Mouse (Mus musculus) hindbrain, embryonic 15.5 days (tissue): ENCODE results near the gene Fam107b. TPM values are rescaled to one million over a fixed set of nuclear protein-coding genes. Genes with fewer than 3 reads are reported as not detected.
"Not testable (repeated sequence)": the region's sequence is repeated elsewhere in the genome, so short reads cannot be mapped to it uniquely, and the experiment has no call there.

Experiments used
- ATAC-seq: fragments of 200-750 bp; cut with Nextera tagmentation; 2 replicates; pipeline ENCODE4 v1.8.0; 2017; ENCODE audit warnings: low read depth, moderate number of reproducible peaks, moderate TSS enrichment; ENCODE audit not compliant: low FRiP score
- H3K27ac ChIP-seq: fragments of 300-500 bp; sonication (generic); replicated peaks from 2 replicates; pipeline ENCODE4 v1.5.1; 2015; ENCODE audit warnings: mild to moderate bottlenecking, inconsistent platforms
- H3K27me3 ChIP-seq: fragments of 300-500 bp; sonication (generic); 2 replicates; pipeline ENCODE4 v1.6.1; 2015; ENCODE audit warnings: control low read depth, inconsistent platforms
- H3K36me3 ChIP-seq: fragments of 300-500 bp; sonication (generic); 2 replicates; pipeline ENCODE4 v1.6.1; 2015; ENCODE audit warnings: control low read depth, inconsistent platforms
- H3K4me1 ChIP-seq: fragments of 300-500 bp; sonication (generic); replicated peaks from 2 replicates; pipeline ENCODE4 v1.6.1; 2015; ENCODE audit warnings: control low read depth, inconsistent platforms
- H3K4me2 ChIP-seq: fragments of 300-500 bp; sonication (generic); 2 replicates; pipeline ENCODE4 v1.6.1; 2015; ENCODE audit warnings: moderate library complexity, mild to moderate bottlenecking, inconsistent platforms
- H3K4me3 ChIP-seq: fragments of 300-500 bp; sonication (generic); 2 replicates; pipeline ENCODE4 v1.5.1; 2015; ENCODE audit warnings: mild to moderate bottlenecking, inconsistent platforms
- H3K9ac ChIP-seq: fragments of 300-500 bp; sonication (generic); 2 replicates; pipeline ENCODE4 v1.6.1; 2015; ENCODE audit warnings: inconsistent platforms
- H3K9me3 ChIP-seq: fragments of 300-500 bp; sonication (generic); 2 replicates; pipeline ENCODE4 v1.6.1; 2016; ENCODE audit warnings: control low read depth, inconsistent platforms
- WGBS: fragments of 180-500 bp; shearing (Covaris S2); methylation state at CpG from one replicate; pipeline ENCODE4 v1.1.7; 2015; 5-methylcytosine and 5-hydroxymethylcytosine counted together
- polyA plus RNA-seq: library from polyadenylated mRNA; unstranded; fragments of >200 nt; fragmentation: Nextera tagmentation; extraction: Ambion mirVana; gene quantifications from 2 replicates; pipeline ENCODE4 v1.2.1, GENCODE M21; 2015

Fam107b gene
- polyA plus RNA-seq, 1 experiment from 2014 or later = 30.9 TPM

DNA sequence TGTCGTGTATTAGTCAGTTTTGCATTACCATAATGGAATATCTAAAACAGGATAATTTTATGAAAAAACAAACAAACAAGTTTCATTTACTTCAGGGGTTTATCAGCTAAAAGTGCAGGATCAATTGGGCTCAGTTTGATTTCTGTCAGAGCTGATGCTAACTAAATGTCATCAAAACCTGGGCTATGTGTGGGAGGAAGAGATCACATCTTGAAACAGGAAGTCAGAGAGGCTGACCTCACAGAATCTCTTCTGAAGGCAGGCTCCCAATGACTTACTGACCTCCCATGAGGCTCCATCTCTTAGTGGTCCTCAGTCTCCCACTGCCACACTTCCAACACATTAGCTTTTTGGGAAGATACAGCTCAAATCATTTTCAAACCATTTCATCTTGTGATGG lies 136.9 kb downstream of the Fam107b start:
- no peaks in the 10 kb centered on the region for H3K27me3 ChIP-seq

DNA sequence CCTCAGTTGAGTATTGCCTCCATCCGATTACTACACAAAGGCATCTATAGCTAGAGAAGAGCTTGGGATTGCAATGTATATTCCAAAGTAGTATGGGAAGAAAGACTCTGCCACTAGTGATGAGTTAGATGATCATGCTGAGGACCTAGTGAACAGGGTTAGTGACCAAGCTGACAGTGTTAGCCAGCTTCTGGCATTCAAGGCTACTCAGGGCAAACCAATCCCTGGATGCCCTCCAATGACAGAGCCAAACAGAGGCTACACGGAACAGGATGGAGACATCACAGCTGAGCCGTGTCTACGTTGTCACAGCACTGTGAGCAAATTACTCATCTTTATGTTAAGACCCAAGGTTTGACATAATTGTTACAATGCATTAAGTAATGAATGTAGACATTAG lies 138.3 kb downstream of the Fam107b start:
- Histone ChIP-seq H3K4me2 (no peak overlapping the region), H3K27ac (no peak overlapping the region), H3K27me3 (no peaks in the 10 kb centered on the region), H3K9me3 (no peaks in the 10 kb centered on the region), H3K4me3 (no peak overlapping the region), H3K4me1 (peaks cover 4% of the 10 kb centered on the region; the same call in 1 of the 2 replicates), H3K36me3 (no peaks in the 10 kb centered on the region), H3K9ac (no peak overlapping the region)
- no peak for ATAC-seq
- 92% methylated on average over 4 of the region's 4 CpGs for WGBS

More for the DNA sequence above, 136.9 kb downstream of the Fam107b start:
- ATAC-seq = no peak
- WGBS = 93% methylated on average over 1 of the region's 1 CpGs
- H3K27ac ChIP-seq = no peak overlapping the region
- H3K36me3 ChIP-seq = no peaks in the 10 kb centered on the region
- no peak overlapping the region for H3K9ac ChIP-seq
- no peaks in the 10 kb centered on the region for H3K9me3 ChIP-seq
- no peak overlapping the region for H3K4me3 ChIP-seq
- no peaks in the 10 kb centered on the region for H3K4me1 ChIP-seq
- H3K4me2 ChIP-seq = no peak overlapping the region

DNA sequence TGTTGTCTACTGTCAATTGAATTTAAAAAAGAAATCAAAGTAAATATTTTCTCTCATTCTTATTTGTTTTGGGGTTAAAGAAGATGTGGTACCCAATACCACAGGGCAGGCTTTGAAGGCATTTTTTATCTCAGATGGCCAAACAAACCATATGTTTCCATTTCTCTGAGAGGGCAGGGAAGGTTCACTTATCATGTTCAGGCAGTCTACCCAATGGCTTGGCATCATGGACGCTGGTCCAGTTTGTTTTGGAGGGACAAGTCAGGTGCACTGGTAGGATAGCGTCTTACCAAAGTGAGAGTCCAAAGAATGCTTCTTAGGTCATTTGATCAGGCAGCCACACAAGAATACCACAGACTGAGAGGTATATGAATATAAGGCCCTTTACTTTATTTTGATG lies 139.6 kb downstream of the Fam107b start:
- Histone ChIP-seq H3K4me1 (peaks cover 13% of the 10 kb centered on the region), H3K27ac (no peak overlapping the region), H3K4me3 (no peak overlapping the region), H3K9ac (no peak overlapping the region), H3K4me2 (no peak overlapping the region), H3K27me3 (no peaks in the 10 kb centered on the region), H3K36me3 (no peaks in the 10 kb centered on the region), H3K9me3 (no peaks in the 10 kb centered on the region)
- no peak for ATAC-seq
- 93% methylated on average over 2 of the region's 2 CpGs for WGBS

DNA sequence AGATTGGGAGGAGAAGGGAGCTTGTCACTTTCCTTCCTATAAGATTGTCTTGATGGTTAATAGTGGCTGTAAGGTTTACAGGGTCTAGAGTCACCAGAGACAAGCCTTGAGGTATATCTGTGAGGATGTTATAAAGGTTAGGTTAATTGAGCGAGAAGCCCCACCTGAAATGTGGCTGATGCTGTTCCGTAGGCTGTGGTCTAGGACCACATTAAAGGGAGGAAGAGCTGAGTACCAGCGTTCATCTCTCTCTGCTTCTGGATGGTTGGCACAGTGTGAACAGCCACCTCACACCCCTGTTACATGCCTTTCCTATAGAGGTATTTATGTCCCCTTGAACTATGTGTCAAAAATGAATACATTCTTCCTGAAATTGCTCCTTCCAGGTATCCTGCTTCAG lies 140.2 kb downstream of the Fam107b start:
- WGBS = 94% methylated on average over 3 of the region's 3 CpGs
- H3K27ac ChIP-seq = no peak overlapping the region
- no peaks in the 10 kb centered on the region for H3K36me3 ChIP-seq

DNA sequence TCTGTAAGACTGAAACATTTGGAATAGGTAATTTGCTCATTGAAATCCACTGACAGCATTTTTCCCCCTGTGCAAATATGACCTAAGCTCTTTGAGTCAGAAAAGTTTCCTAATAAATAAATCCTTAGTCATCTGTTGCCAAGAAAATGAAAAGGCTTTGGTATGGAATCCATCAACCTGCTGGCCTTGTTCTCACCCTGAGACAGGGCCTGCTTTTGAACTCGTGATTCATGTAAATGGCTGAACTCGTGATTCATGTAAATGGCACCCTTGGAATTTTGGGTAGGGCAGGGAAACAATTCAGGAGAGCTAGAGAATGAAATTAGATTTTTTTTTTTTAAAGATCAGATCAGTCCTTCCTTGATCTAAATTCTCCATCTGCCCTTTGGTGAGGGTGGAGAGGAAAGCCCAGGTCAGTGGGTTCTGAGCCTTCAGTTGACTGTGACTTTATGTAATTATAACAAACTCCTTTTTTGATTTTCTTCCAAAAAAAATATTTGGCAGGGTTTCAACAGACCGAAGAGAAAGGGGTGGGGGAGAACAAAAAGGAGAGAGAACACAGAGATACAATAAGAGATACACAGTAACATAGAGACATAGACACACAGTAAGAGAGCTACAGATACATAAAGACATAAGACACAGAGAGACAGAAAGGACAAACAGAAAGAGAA lies 142.2 kb downstream of the Fam107b start:
- H3K4me3 ChIP-seq = peak overlapping the region; percentile 92; the same call in 1 of the 2 replicates
- ATAC-seq = 0 out of 2 replicates have a peak, but pooled peaks have one; percentile 4

More for the DNA sequence above, 140.2 kb downstream of the Fam107b start:
- H3K4me3 ChIP-seq = no peak overlapping the region
- no peak for ATAC-seq
- no peak overlapping the region for H3K9ac ChIP-seq
- no peaks in the 10 kb centered on the region for H3K27me3 ChIP-seq
- no peak overlapping the region for H3K4me2 ChIP-seq
- peaks cover 18% of the 10 kb centered on the region for H3K4me1 ChIP-seq
- H3K9me3 ChIP-seq = no peaks in the 10 kb centered on the region

DNA sequence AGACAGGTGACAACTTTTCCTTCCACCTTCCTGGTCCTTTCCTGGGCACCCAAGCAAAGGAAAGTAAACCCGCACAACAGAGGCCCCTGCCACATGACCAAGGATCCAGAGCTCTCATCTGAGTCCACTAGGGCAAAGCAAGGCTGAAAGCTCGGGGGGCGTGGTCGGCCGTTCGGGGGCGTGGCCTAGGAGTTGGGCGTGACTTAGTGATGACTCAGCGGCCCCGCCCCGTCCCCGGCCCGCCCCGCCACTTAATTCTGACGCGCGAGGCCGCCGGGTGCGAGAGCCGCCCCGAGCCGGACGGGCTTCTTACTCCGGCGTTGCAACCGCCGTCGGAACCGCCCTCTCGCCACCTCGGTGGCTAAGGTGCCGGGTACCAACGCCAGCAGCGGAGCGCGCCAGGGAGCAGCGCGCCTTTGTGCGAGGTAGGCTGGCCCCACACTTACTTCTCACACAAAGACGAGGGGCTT lies 143.0 kb downstream of the Fam107b start:
- H3K4me3 ChIP-seq = peak overlapping the region; percentile 92
- WGBS = under 1% methylated on average over 41 of the region's 41 CpGs

More for the DNA sequence above, 142.2 kb downstream of the Fam107b start:
- Histone ChIP-seq H3K9me3 (no peaks in the 10 kb centered on the region), H3K9ac (no peak overlapping the region), H3K4me2 (peak overlapping the region; percentile 87), H3K27ac (0 out of 2 replicates have a peak overlapping the region, but pooled peaks have one; percentile 77), H3K36me3 (no peaks in the 10 kb centered on the region), H3K4me1 (peaks cover 37% of the 10 kb centered on the region), H3K27me3 (no peaks in the 10 kb centered on the region)
- 63% methylated on average over 3 of the region's 3 CpGs for WGBS

DNA sequence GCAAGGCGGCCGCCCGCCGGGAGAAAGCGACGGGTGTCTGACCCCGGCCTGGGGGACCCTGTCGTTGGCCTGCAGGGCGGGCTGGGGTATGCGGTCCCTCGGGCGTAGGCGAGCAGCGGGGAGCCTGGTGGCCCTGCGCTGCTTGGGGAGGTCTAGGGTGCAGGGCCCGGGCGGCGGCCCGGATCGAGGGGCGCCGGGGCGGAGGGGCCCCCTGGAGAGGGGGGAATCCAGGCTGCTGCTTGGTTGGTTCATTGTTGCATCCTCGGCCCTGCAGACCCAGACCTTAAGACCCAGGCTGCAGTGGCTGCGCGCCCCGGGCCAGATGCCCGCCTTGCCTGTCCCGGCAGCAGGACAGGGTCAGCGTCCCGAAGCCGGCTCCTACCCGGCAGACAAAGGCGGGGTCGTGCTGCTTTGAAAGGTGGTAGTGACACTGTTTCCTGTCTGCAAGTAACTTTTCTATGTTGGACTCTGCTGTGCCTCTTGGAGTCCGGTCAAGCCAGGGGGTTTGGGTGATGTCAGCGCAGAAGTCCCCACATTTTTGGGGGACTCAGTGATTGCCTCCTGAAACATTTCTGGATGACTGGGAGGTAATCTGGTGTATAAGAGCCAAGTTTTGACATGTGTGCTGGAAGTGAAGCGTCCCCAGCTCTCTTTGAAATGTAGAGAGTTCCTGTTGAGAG lies 143.5 kb downstream of the Fam107b start:
- Histone ChIP-seq H3K27ac (peak overlapping the region; percentile 77), H3K9me3 (no peaks in the 10 kb centered on the region), H3K4me3 (peak overlapping the region; percentile 92), H3K27me3 (no peaks in the 10 kb centered on the region), H3K9ac (peak overlapping the region; percentile 89), H3K4me1 (peaks cover 38% of the 10 kb centered on the region), H3K36me3 (no peaks in the 10 kb centered on the region), H3K4me2 (peak overlapping the region; percentile 87)
- under 1% methylated on average over 37 of the region's 38 CpGs for WGBS
- no peak; the same call in 1 of the 2 replicates for ATAC-seq

More for the DNA sequence above, 143.0 kb downstream of the Fam107b start:
- Histone ChIP-seq H3K27ac (peak overlapping the region; percentile 77), H3K36me3 (no peaks in the 10 kb centered on the region), H3K4me1 (peaks cover 38% of the 10 kb centered on the region), H3K4me2 (peak overlapping the region; percentile 87), H3K9ac (peak overlapping the region; percentile 89), H3K9me3 (no peaks in the 10 kb centered on the region), H3K27me3 (no peaks in the 10 kb centered on the region)
- peak; percentile 92 for ATAC-seq

DNA sequence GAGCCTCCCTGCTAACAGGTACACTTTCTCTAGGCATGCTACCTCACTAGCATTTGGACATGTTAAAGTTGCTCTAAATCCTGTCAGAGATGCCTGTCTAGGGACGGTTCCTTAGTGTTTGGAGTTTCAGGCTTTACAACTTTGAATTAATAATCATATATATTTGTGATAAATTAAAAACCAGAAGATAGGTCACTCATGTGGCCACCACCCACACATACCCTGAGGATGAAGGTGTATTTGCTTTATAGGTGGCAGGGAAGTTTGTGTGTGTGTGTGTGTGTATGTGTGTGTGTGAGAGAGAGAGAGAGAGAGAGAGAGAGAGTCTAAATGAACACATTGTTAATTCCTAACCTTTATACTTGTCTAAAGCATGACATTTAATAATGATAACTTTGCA lies 144.2 kb downstream of the Fam107b start:
- Histone ChIP-seq H3K4me3 (peak overlapping the region; percentile 92), H3K36me3 (no peaks in the 10 kb centered on the region), H3K27me3 (no peaks in the 10 kb centered on the region), H3K4me1 (peaks cover 38% of the 10 kb centered on the region), H3K9me3 (no peaks in the 10 kb centered on the region), H3K4me2 (peak overlapping the region; percentile 87), H3K27ac (no peak overlapping the region), H3K9ac (peak overlapping the region; percentile 89; the same call in 1 of the 2 replicates)
- 62% methylated on average over 1 of the region's 1 CpGs for WGBS
- no peak for ATAC-seq

DNA sequence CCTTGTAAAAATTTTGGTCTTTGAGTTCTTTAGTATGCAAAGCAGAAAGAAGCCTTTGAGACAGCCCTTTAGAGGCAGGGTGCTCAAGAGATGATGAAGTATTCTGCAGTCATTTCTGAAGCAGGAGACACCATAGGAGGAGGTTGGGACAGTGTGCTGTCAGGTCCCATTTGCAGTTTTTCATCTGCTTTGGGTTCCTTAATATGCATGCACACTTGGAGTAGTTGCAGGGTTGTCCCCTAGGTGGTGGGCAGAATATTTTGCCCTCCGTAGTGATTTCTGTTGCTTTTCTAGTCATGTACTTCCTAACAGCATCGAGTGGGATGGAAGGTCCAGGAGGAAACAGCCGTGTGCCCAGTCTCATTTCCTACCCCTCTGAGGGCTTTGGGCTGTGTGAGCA lies 145.1 kb downstream of the Fam107b start:
- no peak for ATAC-seq
- Histone ChIP-seq H3K27ac (no peak overlapping the region), H3K9ac (no peak overlapping the region), H3K27me3 (no peaks in the 10 kb centered on the region), H3K9me3 (no peaks in the 10 kb centered on the region), H3K36me3 (no peaks in the 10 kb centered on the region), H3K4me3 (no peak overlapping the region), H3K4me2 (peak overlapping the region; percentile 87), H3K4me1 (peaks cover 38% of the 10 kb centered on the region)
- WGBS = 63% methylated on average over 3 of the region's 3 CpGs

DNA sequence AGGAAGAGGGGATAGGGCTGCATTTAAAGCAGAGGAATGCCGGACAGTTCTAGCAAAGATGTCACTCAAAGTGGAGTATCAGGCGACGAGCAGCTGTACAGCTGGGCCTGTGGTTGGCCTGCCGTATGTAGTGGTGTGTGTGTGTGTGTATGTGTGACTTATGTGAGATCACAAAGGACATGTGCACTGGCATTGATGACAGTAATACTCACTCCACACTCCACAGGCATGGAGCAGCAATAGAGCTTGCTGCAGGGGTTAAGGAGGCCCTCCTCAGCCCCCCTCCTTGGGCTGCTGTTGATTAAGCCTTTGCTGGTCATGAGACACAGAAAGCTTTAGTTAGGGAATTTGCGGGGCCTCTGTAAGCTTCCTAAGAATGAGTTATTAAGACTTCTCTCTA lies 147.0 kb downstream of the Fam107b start:
- Histone ChIP-seq H3K27ac (no peak overlapping the region), H3K4me2 (no peak overlapping the region), H3K36me3 (no peaks in the 10 kb centered on the region), H3K9me3 (no peaks in the 10 kb centered on the region), H3K4me1 (peaks cover 38% of the 10 kb centered on the region), H3K4me3 (no peak overlapping the region), H3K9ac (no peak overlapping the region), H3K27me3 (no peaks in the 10 kb centered on the region)
- ATAC-seq = no peak
- 72% methylated on average over 5 of the region's 5 CpGs for WGBS

DNA sequence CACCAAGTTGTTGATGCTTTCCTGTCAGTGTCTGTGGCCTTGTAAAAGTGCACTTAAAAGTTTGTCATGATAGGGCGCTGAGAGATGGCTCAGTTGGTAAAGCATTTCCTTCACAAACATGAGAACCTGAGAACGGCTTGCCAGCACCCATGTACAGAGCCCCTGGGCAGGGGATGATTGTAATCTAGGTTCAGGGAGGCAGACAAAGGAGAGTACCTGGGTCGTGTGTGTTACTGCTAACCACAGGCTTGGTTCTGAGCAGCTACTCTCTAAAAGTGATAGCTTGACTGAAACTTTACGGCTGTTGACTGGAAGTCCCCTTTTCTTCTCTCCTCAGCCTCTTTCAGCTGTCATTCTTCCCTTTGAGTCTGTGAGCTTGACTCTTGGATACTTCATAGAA lies 147.6 kb downstream of the Fam107b start:
- Histone ChIP-seq H3K9me3 (no peaks in the 10 kb centered on the region), H3K4me2 (no peak overlapping the region), H3K9ac (no peak overlapping the region), H3K27me3 (no peaks in the 10 kb centered on the region), H3K36me3 (no peaks in the 10 kb centered on the region), H3K27ac (no peak overlapping the region), H3K4me3 (no peak overlapping the region), H3K4me1 (peaks cover 38% of the 10 kb centered on the region)
- no peak for ATAC-seq
- 87% methylated on average over 4 of the region's 4 CpGs for WGBS

DNA sequence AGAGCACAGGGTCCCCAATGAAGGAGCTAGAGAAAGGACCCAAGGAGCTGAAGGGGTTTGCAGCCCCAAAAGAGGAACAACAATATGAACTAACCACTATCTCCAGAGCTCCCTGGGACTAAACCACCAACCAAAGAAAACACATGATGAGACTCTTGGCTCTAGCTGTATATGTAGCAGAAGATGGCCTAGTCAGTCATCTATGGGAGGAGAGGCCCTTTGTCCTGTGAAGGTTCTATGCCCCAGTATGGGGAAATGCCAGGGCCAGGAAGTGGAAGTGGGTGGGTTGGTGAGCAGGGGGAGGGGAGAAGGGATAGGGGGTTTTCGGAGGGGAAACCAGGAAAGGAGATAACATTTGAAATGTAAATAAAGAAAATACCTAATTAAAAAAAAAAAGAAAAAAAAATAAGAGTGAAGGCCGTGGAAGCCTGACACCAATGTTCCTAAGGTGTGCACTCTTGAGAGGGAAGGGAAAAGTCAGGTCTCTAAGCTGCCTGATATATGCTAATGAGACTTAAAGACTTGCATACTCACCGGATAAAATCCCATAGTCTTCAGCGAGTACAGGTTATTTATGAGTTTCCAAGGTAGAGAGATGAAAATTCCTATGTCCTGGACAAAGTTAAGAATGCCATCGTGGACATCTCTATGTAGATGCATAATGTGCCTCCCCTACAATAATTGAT lies 149.3 kb downstream of the Fam107b start:
- WGBS = 88% methylated on average over 5 of the region's 5 CpGs
- not testable (repeated sequence) for H3K27ac ChIP-seq, H3K27me3 ChIP-seq, ATAC-seq, H3K9ac ChIP-seq, H3K4me3 ChIP-seq, H3K36me3 ChIP-seq, H3K4me2 ChIP-seq, H3K9me3 ChIP-seq
- H3K4me1 ChIP-seq = peaks cover 28% of the 10 kb centered on the region
